Mouse (Mus musculus): ENCODE data around the gene Frs2.

Gene Frs2

GRCm38 (mm10) chr10:117103854-117104598 is 44.3 kb downstream of the Frs2 start:
- no peak for DNase-seq (ENCODE audit: low spot score)

- DNase-seq (ENCODE audit: low spot score): no peak
These were observed 48.2 kb downstream of the Frs2 start for GRCm38 (mm10) chr10:117100175-117100574.

GRCm38 (mm10) chr10:117097116-117097698 is 51.1 kb downstream of the Frs2 start:
- DNase-seq (ENCODE audit: low spot score): no peak

GRCm38 (mm10) chr10:117096096-117096495 is 52.2 kb downstream of the Frs2 start:
- no peak for DNase-seq (ENCODE audit: low spot score)

GRCm38 (mm10) chr10:117094504-117095329 is 53.6 kb downstream of the Frs2 start:
- no peak for DNase-seq (ENCODE audit: low spot score)

GRCm38 (mm10) chr10:117089628-117090027 is 58.7 kb downstream of the Frs2 start:
- DNase-seq (ENCODE audit: low spot score): no peak

GRCm38 (mm10) chr10:117081914-117082359 is 66.4 kb downstream of the Frs2 start:
- DNase-seq (ENCODE audit: low spot score): no peak

- no peak for DNase-seq (ENCODE audit: low spot score)
These were observed 67.0 kb downstream of the Frs2 start for GRCm38 (mm10) chr10:117081326-117081725.

- DNase-seq (ENCODE audit: low spot score): no peak
These were observed 70.0 kb downstream of the Frs2 start for GRCm38 (mm10) chr10:117078284-117078683.

GRCm38 (mm10) chr10:117073176-117073575 is 75.2 kb downstream of the Frs2 start:
- DNase-seq (ENCODE audit: low spot score): no peak

- no peak for DNase-seq (ENCODE audit: low spot score)
These were observed 76.0 kb downstream of the Frs2 start for GRCm38 (mm10) chr10:117072191-117072888.

GRCm38 (mm10) chr10:117069109-117069508 is 79.2 kb downstream of the Frs2 start:
- DNase-seq (ENCODE audit: low spot score): no peak

- no peak for DNase-seq (ENCODE audit: low spot score)
These were observed 84.3 kb downstream of the Frs2 start for GRCm38 (mm10) chr10:117064076-117064475.

GRCm38 (mm10) chr10:117063254-117064021 is 84.9 kb downstream of the Frs2 start, which contains the start of gene Cct2:
Gene Cct2, minus strand, starts transcription at chr10:117063814.
- peak; percentile 94 for DNase-seq (ENCODE audit: low spot score)

GRCm38 (mm10) chr10:117062894-117063253 is 85.5 kb downstream of the Frs2 start:
- DNase-seq (ENCODE audit: low spot score): no peak

- no peak for DNase-seq (ENCODE audit: low spot score)
These were observed 92.7 kb downstream of the Frs2 start for GRCm38 (mm10) chr10:117055668-117056067.

GRCm38 (mm10) chr10:117049961-117050597 is 98.3 kb downstream of the Frs2 start:
- DNase-seq (ENCODE audit: low spot score): no peak

GRCm38 (mm10) chr10:117049253-117049652 is 99.1 kb downstream of the Frs2 start:
- no peak for DNase-seq (ENCODE audit: low spot score)

GRCm38 (mm10) chr10:117045175-117046056 is 102.9 kb downstream of the Frs2 start, which contains the start of gene Lrrc10:
Gene Lrrc10, plus strand, starts transcription at chr10:117045341.
- no peak for DNase-seq (ENCODE audit: low spot score)
